Comparison of ENCODE assay signal across 8 mouse cellular contexts in genomic region chr4:134251241-134252130, GRCm38 (mm10). TPM values are rescaled to one million over a fixed set of nuclear protein-coding genes. Genes with fewer than 3 reads are reported as not detected.
DNase-seq lines count a peak whose midpoint lies in the region; ATAC-seq lines count a peak whose summit lies in the region.

No protein-coding gene starts in this region.

- DNase-seq in left cerebral cortex, adult 18-20 months (ENCODE audit: low spot score in 2 of 2), result peak; percentile 31 to 62
- no peak for DNase-seq in left cerebral cortex, adult 11 months (ENCODE audit: low spot score)
- DNase-seq in embryo, embryonic 10 days (ENCODE audit: low spot score), result peak; percentile 62
- peak; percentile 70 to 72 for DNase-seq in left cerebral cortex, postnatal 14 days (ENCODE audit: low spot score in 2 of 2)
- DNase-seq in midbrain, embryonic 11.5 days (ENCODE audit: low spot score, missing footprints), result peak; percentile 96
- DNase-seq in layer of hippocampus, adult 11-12 months (ENCODE audit: low spot score), result no peak

- intact Hi-C loops in left cerebral cortex, postnatal 14 days (cut with DNase I), result loop anchor here (5.0 kb wide), 1 partner anchor 106 kb away; no protein-coding TSS in a partner anchor

- H3K27me3 ChIP-seq in heart, embryonic 14.5 days (ENCODE audit: control insufficient read depth, insufficient read depth, low read length), result peaks cover 39% of the 10 kb centered on the region
- H3K27me3 ChIP-seq in midbrain, embryonic 11.5 days (ENCODE audit: control insufficient read depth, insufficient read depth, low read length), result peaks cover 55% of the 10 kb centered on the region
- H3K27me3 ChIP-seq in stomach, embryonic 16.5 days (ENCODE audit: control insufficient read depth, insufficient read depth, low read length), result peaks cover 62% of the 10 kb centered on the region

- H3K4me1 ChIP-seq in heart, embryonic 14.5 days (ENCODE audit: control insufficient read depth in 2 of 2, insufficient read depth in 2 of 2, low read length in 2 of 2), result peaks cover 40 to 46% of the 10 kb centered on the region in 2 experiments
- H3K4me1 ChIP-seq in midbrain, embryonic 11.5 days (ENCODE audit: control insufficient read depth, insufficient read depth, low read length), result peaks cover 47% of the 10 kb centered on the region
- peaks cover 30% of the 10 kb centered on the region for H3K4me1 ChIP-seq in stomach, embryonic 16.5 days (ENCODE audit: control insufficient read depth, insufficient read depth, low read length)

- ATAC-seq in heart, embryonic 14.5 days (ENCODE audit: insufficient number of reproducible peaks, insufficient read depth, low FRiP score, low read depth), result 0 out of 2 replicates have a peak, but pooled peaks have one; percentile 15
- peak; percentile 7; the same call in 1 of the 2 replicates for ATAC-seq in midbrain, embryonic 11.5 days (ENCODE audit: low FRiP score)
- no peak for ATAC-seq in stomach, embryonic 16.5 days (ENCODE audit: insufficient read depth, low FRiP score)

- H3K4me2 ChIP-seq in heart, embryonic 14.5 days (ENCODE audit: low read length), result peak overlapping the region; percentile 88
- peak overlapping the region; percentile 78 for H3K4me2 ChIP-seq in midbrain, embryonic 11.5 days
- peak overlapping the region; percentile 99 for H3K4me2 ChIP-seq in stomach, embryonic 16.5 days (ENCODE audit: low read depth, low read length)

- WGBS in heart, embryonic 14.5 days, result 1% methylated on average over 82 of the region's 91 CpGs
- under 1% methylated on average over 91 of the region's 91 CpGs for WGBS in midbrain, embryonic 11.5 days
- WGBS in stomach, embryonic 16.5 days, result 1% methylated on average over 91 of the region's 91 CpGs

- no peaks in the 10 kb centered on the region for H3K9me3 ChIP-seq in heart, embryonic 14.5 days (ENCODE audit: control insufficient read depth, low read length)
- no peaks in the 10 kb centered on the region for H3K9me3 ChIP-seq in midbrain, embryonic 11.5 days (ENCODE audit: control insufficient read depth, low read length)
- no peaks in the 10 kb centered on the region for H3K9me3 ChIP-seq in stomach, embryonic 16.5 days (replicated peaks; ENCODE audit: control insufficient read depth, low read length)

- no peak overlapping the region for H3K27ac ChIP-seq in heart, embryonic 14.5 days (replicated peaks in 1 of 2; ENCODE audit: control insufficient read depth in 1 of 2, insufficient read depth in 1 of 2, low read depth in 2 of 2, low read length in 2 of 2)
- H3K27ac ChIP-seq in midbrain, embryonic 11.5 days (ENCODE audit: low read depth, low read length), result no peak overlapping the region; the same call in 1 of the 2 replicates
- H3K27ac ChIP-seq in stomach, embryonic 16.5 days (ENCODE audit: low read length), result no peak overlapping the region

- no peaks in the 10 kb centered on the region for H3K36me3 ChIP-seq in heart, embryonic 14.5 days (ENCODE audit: control insufficient read depth, insufficient read depth, low read length)
- no peaks in the 10 kb centered on the region for H3K36me3 ChIP-seq in midbrain, embryonic 11.5 days (ENCODE audit: control insufficient read depth, insufficient read depth, low read length)
- no peaks in the 10 kb centered on the region for H3K36me3 ChIP-seq in stomach, embryonic 16.5 days (ENCODE audit: control insufficient read depth, insufficient read depth, low read length)

- H3K9ac ChIP-seq in heart, embryonic 14.5 days (ENCODE audit: low read length), result peak overlapping the region; percentile 69
- H3K9ac ChIP-seq in midbrain, embryonic 11.5 days (ENCODE audit: low read length), result peak overlapping the region; percentile 65
- peak overlapping the region; percentile 71 for H3K9ac ChIP-seq in stomach, embryonic 16.5 days (ENCODE audit: low read length)

- H3K4me3 ChIP-seq in heart, embryonic 14.5 days (ENCODE audit: control insufficient read depth in 1 of 2, insufficient read depth in 1 of 2, low read depth in 1 of 2, low read length in 2 of 2), result peak overlapping the region; percentile 48 to 49
- H3K4me3 ChIP-seq in midbrain, embryonic 11.5 days (ENCODE audit: low read depth, low read length), result peak overlapping the region; percentile 44
- H3K4me3 ChIP-seq in stomach, embryonic 16.5 days (replicated peaks; ENCODE audit: low read length), result peak overlapping the region; percentile 55

RNA-seq across cellular contexts. Expression of gene Grrp1, which starts 2.4 kb away (rescaled TPM):
- 1 to 10 TPM; 2.2 to 3.8 TPM for total RNA-seq in left cerebral cortex, adult 18-20 months (2021)
- 4.4 and 6.2 TPM in 2 replicates for polyA plus RNA-seq in heart, embryonic 14.5 days (2014; fragmentation: Nextera tagmentation; extraction: Ambion mirVana)
- 1 to 10 TPM; 3.8 to 4.3 TPM for total RNA-seq in left cerebral cortex, postnatal 14 days (2021)
- 4.2 and 5.1 TPM in 2 replicates for polyA plus RNA-seq in midbrain, embryonic 11.5 days (2014; fragmentation: Nextera tagmentation; extraction: Ambion mirVana)
- 3.2 and 3.5 TPM in 2 replicates for polyA plus RNA-seq in stomach, embryonic 16.5 days (2015; fragmentation: Nextera tagmentation; extraction: Ambion mirVana)

RNA-seq across cellular contexts. Expression of gene Gm30191, which starts 4.8 kb away (rescaled TPM):
- not detected for total RNA-seq in left cerebral cortex, adult 18-20 months (2021)
- polyA plus RNA-seq in heart, embryonic 14.5 days (2014; fragmentation: Nextera tagmentation; extraction: Ambion mirVana), result not detected in 2 replicates
- not detected for total RNA-seq in left cerebral cortex, postnatal 14 days (2021)
- polyA plus RNA-seq in midbrain, embryonic 11.5 days (2014; fragmentation: Nextera tagmentation; extraction: Ambion mirVana), result 0.22 TPM in 1 of 2 replicates, not detected in the other
- polyA plus RNA-seq in stomach, embryonic 16.5 days (2015; fragmentation: Nextera tagmentation; extraction: Ambion mirVana), result not detected in 2 replicates

RNA-seq across cellular contexts. Expression of gene Zfp593, which starts 6.1 kb away (rescaled TPM):
- 10 to 100 TPM; 11.6 to 12.2 TPM for total RNA-seq in left cerebral cortex, adult 18-20 months (2021)
- 8.6 and 9.1 TPM in 2 replicates for polyA plus RNA-seq in heart, embryonic 14.5 days (2014; fragmentation: Nextera tagmentation; extraction: Ambion mirVana)
- total RNA-seq in left cerebral cortex, postnatal 14 days (2021), result 10 to 100 TPM in 1 of 2 experiments, 1 to 10 TPM in 1; 10.0 to 12.5 TPM
- polyA plus RNA-seq in midbrain, embryonic 11.5 days (2014; fragmentation: Nextera tagmentation; extraction: Ambion mirVana), result 16.8 and 17.0 TPM in 2 replicates
- polyA plus RNA-seq in stomach, embryonic 16.5 days (2015; fragmentation: Nextera tagmentation; extraction: Ambion mirVana), result 12.9 and 13.0 TPM in 2 replicates

RNA-seq across cellular contexts. Expression of gene E130218I03Rik, which starts 8.0 kb away (rescaled TPM):
- total RNA-seq in left cerebral cortex, adult 18-20 months (2021), result not detected
- polyA plus RNA-seq in heart, embryonic 14.5 days (2014; fragmentation: Nextera tagmentation; extraction: Ambion mirVana), result 0.20 TPM in 1 of 2 replicates, not detected in the other
- not detected for total RNA-seq in left cerebral cortex, postnatal 14 days (2021)
- 0.37 TPM in 1 of 2 replicates, not detected in the other for polyA plus RNA-seq in midbrain, embryonic 11.5 days (2014; fragmentation: Nextera tagmentation; extraction: Ambion mirVana)
- polyA plus RNA-seq in stomach, embryonic 16.5 days (2015; fragmentation: Nextera tagmentation; extraction: Ambion mirVana), result 0.26 and 0.45 TPM in 2 replicates

RNA-seq across cellular contexts. Expression of gene Cnksr1, which starts 13.3 kb away (rescaled TPM):
- total RNA-seq in left cerebral cortex, adult 18-20 months (2021), result under 1 TPM; 0.54 to 0.81 TPM
- 0.57 and 0.62 TPM in 2 replicates for polyA plus RNA-seq in heart, embryonic 14.5 days (2014; fragmentation: Nextera tagmentation; extraction: Ambion mirVana)
- total RNA-seq in left cerebral cortex, postnatal 14 days (2021), result under 1 TPM in 1 of 2 experiments, not detected in 1; 0.24 TPM
- polyA plus RNA-seq in midbrain, embryonic 11.5 days (2014; fragmentation: Nextera tagmentation; extraction: Ambion mirVana), result 0.05 TPM in 1 of 2 replicates, not detected in the other
- 10.7 and 13.4 TPM in 2 replicates for polyA plus RNA-seq in stomach, embryonic 16.5 days (2015; fragmentation: Nextera tagmentation; extraction: Ambion mirVana)

Comparison
In these comparisons a context has a peak if more than half of its experiments do, and no peak if none do; other contexts are left out.
1. DNase-seq: peak in left cerebral cortex, adult 18-20 months (2 of 2), embryo, embryonic 10 days (single experiment), left cerebral cortex, postnatal 14 days (2 of 2) and midbrain, embryonic 11.5 days (single experiment); none in left cerebral cortex, adult 11 months (single experiment) and layer of hippocampus, adult 11-12 months (single experiment).
2. Peak in every context shown above with its lines, with median percentiles within 50 percentile points of each other: H3K4me2 ChIP-seq, H3K4me3 ChIP-seq and H3K9ac ChIP-seq.